Mouse (Mus musculus): ENCODE measurements around the gene 4931406C07Rik.
"Not testable (repeated sequence)": the region's sequence is repeated elsewhere in the genome, so short reads cannot be mapped to it uniquely, and the experiment has no call there.

The 4931406C07Rik gene

DNA sequence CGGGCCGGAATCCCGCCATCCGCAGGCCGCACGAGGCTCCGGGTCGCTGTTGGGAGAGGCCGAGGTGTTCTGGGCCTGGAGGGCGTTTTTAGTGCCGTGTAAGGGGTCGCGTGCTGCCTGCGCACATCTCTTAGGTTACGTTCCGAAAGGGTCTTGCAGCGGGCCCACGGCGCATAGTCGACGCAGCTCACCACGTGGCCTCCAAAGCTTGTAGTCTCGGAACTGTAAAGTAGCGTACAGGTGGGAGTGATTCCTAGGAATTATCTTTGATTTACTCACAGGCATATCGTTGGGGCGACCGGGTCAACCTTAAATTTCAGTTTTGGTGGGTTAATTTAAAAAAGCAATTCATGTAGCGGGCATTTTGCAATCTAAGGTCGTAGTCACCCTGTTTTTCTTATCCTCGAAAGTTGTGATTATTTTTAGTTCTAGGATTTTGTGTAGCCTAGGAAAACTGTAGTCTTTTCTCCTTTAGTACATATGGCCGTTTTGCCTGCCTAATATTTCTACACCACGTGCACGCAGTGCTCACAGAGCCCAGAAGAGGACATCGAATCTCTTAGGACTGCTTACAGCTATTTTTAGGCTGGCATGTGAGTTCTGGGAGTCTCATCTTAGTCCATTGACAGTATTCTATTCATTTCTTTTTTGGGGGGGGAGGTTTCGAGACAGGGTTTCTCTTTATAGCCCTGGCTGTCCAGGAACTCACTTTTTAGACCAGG lies at the start of gene 4931406C07Rik:
TSS of gene 4931406C07Rik (minus strand) at position 51 of the 722 bp plus-strand sequence.
- DNase-seq (ENCODE audit: low spot score), result peak; percentile 28

DNA sequence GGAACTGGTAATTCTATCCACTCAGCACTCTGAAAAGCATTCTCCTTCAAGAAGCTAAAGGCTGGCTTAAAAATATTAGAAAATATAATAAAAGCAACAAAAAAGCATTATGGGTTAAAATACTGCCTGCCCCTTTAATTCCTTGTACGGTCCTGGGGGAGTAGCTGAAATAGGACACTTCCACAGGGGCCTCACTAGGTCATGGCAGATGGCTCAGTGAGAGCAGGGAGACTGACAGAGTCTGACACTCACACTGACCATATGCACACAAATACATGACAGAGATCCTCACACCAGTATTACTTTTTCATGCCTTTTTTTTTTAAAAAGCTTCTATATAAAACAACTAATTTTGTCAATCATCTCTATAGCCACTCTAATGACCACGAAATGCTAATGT lies 43.7 kb upstream of the 4931406C07Rik start:
- peak; percentile 48 for DNase-seq (ENCODE audit: low spot score)

DNA sequence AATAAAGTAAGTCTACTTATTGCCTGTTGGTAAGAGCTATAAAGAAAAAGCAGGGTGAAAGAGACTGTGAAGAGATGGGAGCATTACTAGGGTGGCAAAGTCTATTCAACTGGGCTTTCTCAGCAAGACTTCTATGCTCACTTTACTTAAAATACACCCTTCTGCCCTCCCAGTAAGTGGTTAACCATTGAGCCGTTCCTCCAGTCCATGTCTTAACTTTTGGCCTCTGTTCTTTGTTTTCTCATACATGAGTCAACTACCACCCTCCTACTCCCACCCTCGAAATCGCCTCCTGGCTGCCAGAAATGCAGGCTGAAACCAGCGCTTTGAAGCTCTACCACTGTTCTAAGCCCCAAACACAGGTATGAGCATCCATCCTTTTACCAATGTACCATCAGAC lies 31.5 kb upstream of the 4931406C07Rik start:
- DNase-seq (ENCODE audit: low spot score), result no peak

DNA sequence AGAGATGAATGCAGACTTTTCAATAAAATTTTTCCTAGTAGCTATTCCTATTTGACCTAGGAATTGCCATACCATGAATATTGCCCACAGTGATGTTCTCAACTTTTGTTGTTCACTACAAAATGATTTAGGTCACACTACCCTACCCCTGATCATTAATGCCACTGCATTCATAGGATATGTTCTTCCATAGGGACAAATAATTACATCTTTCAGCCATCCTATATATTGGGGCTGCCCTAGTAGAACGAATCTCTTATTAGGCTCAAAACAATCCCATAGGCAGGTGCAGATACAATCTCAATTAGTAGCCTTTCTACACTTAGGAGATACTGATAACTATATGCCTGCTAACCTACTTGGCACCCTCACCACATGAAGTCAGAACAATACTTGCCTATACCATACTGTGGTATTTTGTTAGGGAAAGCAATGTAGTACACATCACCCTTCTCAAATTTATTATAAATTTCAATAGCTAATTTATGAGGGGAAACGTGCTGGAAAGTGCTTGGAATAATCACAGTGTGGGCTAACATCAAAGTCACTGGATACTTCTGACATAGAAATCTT lies 12.0 kb upstream of the 4931406C07Rik start:
- no peak for DNase-seq (ENCODE audit: low spot score)

DNA sequence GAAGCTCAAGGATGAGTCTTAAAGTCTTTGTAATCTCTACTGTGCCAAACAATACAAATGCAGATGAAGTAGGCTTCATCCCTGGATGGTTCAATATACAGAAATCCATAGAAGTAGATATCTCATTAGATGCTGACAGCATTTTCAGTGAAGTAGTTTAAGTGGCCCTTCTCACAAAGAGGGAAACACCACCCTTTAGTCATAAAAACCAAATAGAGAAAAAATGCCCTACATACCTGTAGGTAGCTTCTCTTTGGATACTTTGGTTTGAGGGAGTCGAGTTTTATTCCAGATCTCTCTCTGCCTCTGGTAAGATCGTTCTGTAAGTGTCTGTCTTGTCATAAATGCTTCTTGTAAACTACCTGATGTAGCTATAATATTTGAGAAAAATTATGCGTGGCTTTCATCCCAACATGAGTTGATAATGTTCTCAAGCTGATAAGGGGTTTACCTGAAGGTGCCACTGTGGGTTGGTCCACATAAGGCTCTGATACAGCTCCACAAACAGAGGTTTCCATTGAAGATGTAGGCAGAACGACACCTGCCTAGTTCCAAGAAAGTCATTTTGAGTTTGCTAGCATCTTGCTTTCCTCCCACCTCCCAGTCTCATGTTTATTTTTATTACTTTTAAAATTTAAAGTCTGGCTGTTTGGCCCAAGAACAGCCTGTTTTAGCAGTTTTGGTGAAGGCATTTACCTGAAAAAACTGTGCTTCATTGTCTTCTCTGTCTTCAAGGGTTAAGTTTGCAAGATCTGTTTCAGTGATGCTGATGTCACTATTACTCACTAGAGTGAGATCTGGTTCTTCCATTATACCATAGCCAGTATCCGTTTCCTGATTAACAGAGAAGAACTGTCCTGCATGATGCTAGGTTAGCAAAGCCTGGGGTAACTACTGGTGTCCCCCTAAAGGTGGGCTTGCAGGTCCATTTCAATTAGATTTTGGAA lies 11.2 kb upstream of the 4931406C07Rik start:
- DNase-seq (ENCODE audit: low spot score), result no peak

DNA sequence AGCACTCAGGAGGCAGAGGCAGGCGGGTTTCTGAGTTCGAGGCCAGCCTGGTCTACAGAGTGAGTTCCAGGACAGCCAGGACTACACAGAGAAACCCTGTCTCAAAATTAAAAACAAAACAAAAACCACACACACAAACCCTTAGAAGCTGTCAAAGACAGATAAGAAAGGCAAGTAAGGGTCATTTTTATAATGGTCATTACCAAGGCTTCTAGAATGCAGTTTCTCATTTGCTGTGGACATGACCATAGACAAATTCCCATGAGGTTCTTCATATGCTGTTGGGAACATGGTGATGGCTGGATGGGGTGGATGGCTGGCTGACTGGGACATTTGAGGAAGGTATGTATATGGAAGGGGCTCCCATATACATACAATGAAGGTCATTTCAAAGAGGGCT lies 10.0 kb upstream of the 4931406C07Rik start:
- not testable (repeated sequence) for DNase-seq (ENCODE audit: low spot score)

DNA sequence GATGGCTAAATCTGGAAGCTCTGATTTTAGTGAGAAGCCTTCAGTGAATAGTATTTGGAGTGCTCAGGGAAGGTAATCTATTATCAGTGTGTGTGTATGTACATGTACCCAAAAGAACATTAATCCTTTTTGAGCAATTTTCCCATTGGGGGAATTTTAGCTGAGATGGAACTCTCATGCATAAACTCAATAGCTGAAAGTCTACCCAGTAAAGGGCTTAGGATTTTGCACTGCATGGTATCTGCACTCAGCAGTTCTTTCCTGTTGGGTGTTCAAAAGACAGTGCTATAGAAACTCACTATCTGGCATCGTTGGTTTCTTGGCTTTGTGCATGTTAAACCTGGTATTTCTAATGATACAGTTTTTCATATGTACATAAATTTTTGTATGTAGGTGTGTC lies 8.4 kb upstream of the 4931406C07Rik start:
- no peak for DNase-seq (ENCODE audit: low spot score)

DNA sequence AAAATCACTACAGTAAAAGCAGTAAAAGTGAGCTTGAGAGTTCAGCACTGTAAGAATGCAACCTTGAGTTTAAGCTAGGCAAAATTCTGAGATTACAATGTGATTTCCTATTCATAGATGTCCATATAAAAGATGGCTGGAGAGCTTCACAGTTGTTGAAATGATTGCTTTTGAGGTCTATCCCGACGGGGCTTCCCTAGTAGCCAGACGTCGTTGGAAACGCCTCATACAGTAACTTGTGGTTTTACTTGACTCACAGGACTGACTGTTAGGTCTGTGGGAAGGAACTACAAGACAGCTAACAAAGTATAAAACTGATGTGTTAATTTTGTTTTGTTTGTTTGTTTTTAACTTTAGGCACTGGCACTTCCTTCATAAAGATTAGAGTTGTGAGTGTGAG lies 7.4 kb upstream of the 4931406C07Rik start:
- no peak for DNase-seq (ENCODE audit: low spot score)

DNA sequence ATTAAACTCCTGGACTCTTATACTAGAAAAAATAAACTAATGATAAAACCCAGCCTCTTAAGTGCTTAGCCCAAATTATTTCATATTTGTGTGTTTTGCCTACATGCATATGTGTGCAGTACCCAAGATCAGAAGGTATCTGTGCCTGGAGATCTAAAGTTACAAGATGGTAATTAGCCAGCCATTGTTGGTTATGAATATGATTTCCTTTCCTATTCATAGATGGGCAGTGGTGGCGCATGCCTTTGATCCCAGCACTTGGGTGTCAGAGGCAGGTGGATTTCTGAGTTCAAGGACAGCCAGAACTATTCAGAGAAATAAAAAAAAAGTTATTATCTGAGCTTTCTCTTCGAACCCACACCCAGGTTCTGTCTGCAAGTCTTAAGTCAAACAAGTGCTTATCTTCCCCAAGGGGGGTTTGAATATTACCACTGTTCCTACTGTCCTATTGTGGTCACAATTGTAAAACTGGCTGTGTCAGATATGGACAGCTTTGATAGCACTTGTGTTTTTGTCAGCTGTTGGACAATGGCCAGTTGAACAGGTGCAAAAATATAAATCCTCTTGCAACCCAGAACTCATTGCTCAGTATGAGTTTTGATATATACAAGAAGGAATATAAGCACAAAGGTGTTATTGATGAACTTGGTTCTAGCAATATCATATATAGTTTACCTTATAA lies 5.9 kb upstream of the 4931406C07Rik start:
- no peak for DNase-seq (ENCODE audit: low spot score)

DNA sequence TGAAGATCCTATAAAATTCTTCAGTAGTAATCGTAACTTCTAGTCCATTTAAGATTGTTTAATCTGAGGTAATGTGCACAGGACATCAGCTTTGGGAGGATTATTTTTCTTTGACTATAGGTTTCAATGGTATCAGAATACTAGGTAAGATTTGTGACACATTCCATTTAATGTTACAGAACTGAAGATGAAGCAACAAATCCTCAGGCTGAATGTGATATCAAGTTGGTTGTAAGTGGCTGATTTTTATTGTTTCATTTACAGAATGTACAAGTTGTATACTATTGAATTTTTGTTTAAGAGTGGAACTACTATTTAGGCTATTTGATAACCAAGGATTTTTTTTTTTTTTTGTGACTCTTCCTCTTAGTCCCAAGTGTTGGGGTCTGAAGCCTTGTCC lies 3.9 kb upstream of the 4931406C07Rik start:
- DNase-seq (ENCODE audit: low spot score), result no peak

DNA sequence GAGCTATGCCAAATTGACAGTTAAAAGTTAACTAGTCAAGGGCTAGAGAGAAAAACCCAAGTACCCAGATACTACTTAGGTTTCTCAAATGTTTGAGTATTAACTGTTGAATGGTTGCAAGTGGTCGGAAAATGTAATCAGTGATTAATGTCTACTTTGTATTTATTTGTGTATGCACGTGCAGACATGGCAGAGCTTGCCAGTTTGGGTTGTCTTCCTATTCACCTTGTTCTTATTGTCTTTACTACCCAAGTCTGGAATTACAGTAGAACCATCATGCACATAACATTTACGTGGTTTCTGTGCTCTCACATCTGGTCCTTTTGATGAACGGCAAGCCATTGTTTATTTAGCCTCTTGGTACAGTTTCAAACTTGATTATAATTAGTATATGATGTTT lies 3.2 kb upstream of the 4931406C07Rik start:
- DNase-seq (ENCODE audit: low spot score), result no peak

DNA sequence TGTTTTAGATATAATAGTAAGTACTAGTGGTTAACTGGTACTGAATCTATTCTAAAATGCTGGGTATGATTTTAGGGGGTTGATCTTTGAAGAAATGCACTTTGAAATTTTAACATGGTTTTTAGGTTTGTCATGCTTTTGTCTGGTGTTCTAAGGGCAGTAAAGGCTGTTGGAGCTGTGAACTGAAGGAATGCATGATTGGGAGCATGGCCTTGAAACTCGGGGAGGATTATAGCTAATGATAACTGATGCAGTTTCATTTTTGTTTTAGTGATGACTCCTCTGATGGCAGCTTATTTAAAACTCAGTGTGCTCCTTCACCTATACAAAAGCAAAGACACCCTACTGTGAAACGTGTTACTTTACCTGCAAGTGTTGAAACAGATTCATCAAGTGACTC lies 2.0 kb upstream of the 4931406C07Rik start:
- no peak for DNase-seq (ENCODE audit: low spot score)

DNA sequence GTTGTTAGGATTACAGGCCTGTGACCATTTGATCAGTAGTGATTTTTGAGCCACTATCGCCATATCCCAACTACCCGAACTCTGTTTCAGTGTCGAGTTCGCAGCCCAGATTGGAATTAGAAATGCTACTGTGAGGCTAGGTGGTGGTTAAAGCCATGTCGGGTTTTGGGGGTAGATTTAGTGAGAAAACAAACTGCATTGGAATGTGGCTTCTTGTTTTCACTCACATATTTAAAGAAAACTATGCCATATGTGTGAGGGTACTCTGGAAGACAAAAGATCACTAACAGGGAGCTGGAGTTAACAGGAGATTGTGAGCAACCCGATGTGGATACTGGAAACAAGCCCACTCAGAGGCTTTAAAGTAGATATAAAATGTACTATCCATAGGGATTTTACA lies 1.0 kb upstream of the 4931406C07Rik start:
- DNase-seq (ENCODE audit: low spot score), result no peak

DNA sequence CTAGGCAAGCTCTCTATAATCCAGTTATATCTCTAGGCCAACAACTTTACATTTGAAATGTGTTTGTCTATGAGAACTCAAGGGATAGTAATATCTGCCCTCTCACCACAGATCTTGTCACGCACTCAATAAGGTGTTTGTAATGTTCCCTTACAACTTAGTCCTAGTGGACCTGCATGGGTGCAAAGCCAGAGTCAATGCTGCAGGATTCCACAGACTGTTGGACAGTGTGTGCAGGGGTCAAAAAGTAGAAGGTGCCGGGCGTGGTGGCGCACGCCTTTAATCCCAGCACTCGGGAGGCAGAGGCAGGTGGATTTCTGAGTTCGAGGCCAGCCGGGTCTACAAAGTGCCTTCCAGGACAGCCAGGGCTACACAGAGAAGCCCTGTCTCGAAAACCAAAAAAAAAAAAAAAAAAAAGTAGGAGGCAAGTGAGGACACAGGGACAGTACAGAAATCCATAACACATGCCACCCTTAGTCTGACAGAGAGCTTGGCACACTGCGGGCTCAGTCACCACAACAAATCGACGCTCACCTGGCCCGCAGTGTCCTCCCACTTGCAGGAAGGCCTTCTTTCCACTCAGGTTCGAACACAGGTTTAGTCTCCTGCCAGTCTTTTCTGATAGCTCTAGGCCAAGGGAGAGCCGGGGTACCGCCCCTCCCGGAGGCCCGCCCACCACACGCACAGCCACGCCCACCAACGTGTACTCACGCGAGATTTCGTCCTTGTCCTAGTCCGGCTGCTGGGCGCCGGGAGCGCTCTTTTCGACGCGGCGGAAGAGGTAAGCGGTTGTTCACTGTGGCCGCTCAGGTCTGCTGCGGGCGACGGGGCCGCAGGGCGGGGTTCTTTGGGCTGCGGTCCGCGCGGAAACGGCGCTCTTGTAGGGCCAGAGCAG lies 498 bp downstream of the 4931406C07Rik start, which contains the start of gene Taf1d:
TSS of gene Taf1d (plus strand) at position 712 of the 895 bp plus-strand sequence.
- DNase-seq (ENCODE audit: low spot score), result peak; percentile 97

DNA sequence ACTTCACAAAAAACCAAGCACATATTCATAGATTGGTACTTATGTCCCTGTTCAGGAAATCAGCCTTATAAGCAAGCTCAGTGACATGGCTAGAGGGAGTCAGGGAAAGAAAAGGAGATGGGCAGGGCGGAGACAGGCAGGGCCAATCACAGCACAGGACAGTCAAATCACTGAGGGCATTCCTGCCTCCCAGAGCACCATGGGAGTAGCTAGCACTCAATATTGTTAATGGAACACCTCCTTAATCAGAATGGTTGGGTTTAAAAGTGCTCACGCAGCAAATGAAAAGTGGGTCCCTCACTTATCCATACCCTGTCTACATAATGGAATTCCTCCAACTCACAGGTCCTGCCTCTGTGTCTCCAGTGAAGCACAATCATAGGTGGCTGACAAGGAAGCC lies 3.4 kb downstream of the 4931406C07Rik start:
- DNase-seq (ENCODE audit: low spot score), result no peak

DNA sequence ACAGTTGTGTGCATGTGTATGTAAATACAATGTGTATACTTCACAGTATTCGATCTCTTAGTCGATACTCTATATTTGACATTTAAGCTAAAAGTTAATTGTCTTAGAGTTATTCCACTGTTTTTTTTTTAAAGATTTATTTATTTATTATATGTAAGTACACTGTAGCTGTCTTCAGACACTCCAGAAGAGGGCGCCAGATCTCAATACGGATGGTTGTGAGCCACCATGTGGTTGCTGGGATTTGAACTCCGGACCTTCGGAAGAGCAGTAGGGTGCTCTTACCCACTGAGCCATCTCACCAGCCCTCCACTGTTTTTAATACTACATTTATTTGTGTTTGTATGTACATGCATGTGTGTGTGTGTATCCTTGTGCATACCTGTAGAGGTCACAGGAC lies 4.2 kb downstream of the 4931406C07Rik start:
- DNase-seq (ENCODE audit: low spot score), result not testable (repeated sequence)

DNA sequence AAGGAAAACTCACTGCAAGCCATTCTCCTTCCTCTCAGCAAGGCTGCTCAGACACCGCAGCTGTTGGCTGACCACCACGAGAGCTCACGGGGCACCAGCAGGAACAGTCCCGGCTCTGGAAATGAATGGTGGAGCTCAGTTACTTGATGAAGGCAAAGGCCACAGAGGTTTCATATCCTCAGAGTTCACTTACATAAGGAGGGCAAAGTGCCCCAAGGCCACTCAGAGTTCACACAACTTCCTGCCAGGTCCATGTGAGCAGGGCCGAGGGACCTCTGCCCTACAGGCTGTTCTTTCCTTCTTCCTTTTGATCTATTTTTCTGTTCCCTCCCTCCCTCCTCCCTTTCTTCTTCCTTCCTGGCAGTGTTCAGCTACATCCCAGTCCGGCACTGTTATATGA lies 4.8 kb downstream of the 4931406C07Rik start:
- no peak for DNase-seq (ENCODE audit: low spot score)

DNA sequence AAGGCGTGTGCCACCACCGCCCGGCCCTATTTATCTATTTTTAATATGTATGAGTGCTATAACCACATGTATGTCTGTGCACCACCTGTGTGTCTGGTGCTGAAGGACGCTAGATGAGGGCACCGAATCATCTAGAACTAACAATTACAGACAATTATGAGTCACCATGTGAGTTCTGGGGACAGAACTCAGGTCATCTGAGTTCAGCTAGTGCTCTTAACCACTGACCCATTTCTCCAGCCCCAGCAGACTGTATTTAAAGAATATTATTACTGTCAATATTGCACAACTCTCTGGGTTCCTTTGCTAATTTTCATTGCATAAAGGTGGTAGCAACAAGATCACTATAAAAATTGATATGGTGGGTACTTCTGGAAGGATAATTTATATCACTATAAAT lies 6.2 kb downstream of the 4931406C07Rik start:
- no peak for DNase-seq (ENCODE audit: low spot score)

DNA sequence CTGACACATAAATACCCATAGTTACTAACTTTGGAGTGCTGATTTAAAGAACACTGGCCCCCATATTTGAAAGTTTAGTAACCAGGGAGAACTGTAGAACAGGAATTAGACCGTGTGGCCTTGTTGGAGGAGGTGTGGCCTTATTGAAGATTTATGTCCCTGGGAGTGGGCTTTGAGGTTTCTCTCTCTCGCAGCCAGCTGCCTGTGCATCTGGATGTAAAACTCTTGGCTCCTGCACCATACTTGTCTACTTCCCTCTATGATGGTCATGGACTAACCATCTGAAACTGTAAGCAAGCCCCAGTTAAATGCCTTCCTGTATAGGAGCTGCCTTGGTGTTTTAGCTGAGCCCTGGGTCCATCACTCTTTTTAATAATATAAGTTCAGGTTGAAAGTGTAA lies 7.8 kb downstream of the 4931406C07Rik start:
- no peak for DNase-seq (ENCODE audit: low spot score)

DNA sequence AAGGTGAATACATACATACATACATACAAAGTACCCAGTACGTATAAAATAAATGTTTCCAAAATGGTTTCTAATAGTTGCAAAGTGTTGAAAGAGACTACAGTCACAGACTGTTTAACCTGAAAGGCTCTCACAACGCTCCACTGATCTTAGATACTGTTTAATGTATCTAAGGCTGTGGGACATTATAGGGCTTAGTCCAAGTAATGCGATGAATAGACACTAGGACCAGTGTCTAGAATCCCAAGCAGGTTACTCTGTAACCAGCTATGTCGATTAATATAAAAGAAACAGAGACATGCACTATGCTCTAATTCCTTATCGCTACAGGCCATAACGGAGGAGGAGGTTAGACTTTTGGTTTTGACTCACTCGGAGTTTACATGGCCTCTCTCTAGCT lies 9.1 kb downstream of the 4931406C07Rik start:
- DNase-seq (ENCODE audit: low spot score), result no peak

DNA sequence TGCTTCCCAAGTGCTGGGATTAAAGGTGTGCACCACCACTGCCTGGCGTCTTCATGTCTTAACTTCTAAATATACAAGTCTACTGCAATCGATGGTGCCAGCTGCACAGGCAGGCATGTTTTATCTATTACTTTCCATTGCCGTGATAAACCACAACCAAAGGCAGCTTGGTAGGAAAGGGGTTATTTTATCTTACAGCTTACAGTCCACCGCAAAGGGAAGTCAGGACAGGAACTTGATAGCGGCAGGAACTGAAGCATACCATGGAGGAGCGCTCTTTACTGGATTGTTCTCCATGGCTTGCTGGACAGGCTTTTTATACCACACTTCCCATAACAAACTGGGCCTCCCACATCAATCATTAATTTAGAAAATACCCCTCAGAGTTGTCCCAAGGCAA lies 17.0 kb downstream of the 4931406C07Rik start:
- DNase-seq (ENCODE audit: low spot score), result no peak

Data from retina, embryonic 14.5 days (tissue).